Mouse (Mus musculus) MEL (cell line): ENCODE data around the gene Rab37. TPM values are rescaled to one million over a fixed set of nuclear protein-coding genes. Genes with fewer than 3 reads are reported as not detected.

Experiments used
- DNase-seq: peaks from one replicate; pipeline ENCODE4 v3.0.0; 2011; ENCODE audit warnings: low read depth, low spot score
- H3K27ac ChIP-seq: 2 replicates; pipeline ENCODE4 v1.5.1; 2012; ENCODE audit warnings: low read depth, mild to moderate bottlenecking, control low read depth, low read length, moderate library complexity; ENCODE audit not compliant: control insufficient read depth
- H3K27me3 ChIP-seq, 2 experiments: fragments of 150-350 bp in 1 of 2; sonication (generic) in 1 of 2; 2 replicates each; pipeline ENCODE4 v1.6.1; 2012; ENCODE audit warnings: low read length in 2 of 2, mild to moderate bottlenecking in 2 of 2, improper control_type of control experiment in 1 of 2, moderate library complexity in 1 of 2; ENCODE audit not compliant: insufficient read depth in 2 of 2, control insufficient read depth in 1 of 2
- H3K36me3 ChIP-seq, 2 experiments: 2 replicates each; pipeline ENCODE4 v1.6.1; 2012 to 2014; ENCODE audit warnings: low read length in 2 of 2, improper control_type of control experiment in 1 of 2, inconsistent platforms in 1 of 2, mild to moderate bottlenecking in 1 of 2; ENCODE audit not compliant: insufficient read depth in 2 of 2, control insufficient read depth in 1 of 2
- H3K4me1 ChIP-seq, 2 experiments: fragments of 150-350 bp in 1 of 2; sonication (generic) in 1 of 2; 2 replicates each; pipeline ENCODE4 v1.6.1; 2012; ENCODE audit warnings: low read length in 2 of 2, improper control_type of control experiment in 1 of 2, mild to moderate bottlenecking in 1 of 2; ENCODE audit not compliant: insufficient read depth in 2 of 2, control insufficient read depth in 1 of 2
- H3K4me3 ChIP-seq, 2 experiments: fragments of 150-350 bp in 1 of 2; sonication (generic) in 1 of 2; 2 replicates each; pipeline ENCODE4 v1.5.1; 2012; ENCODE audit warnings: low read depth in 2 of 2, low read length in 2 of 2, mild to moderate bottlenecking in 2 of 2, moderate library complexity in 2 of 2, control low read depth in 1 of 2, improper control_type of control experiment in 1 of 2; ENCODE audit not compliant: control insufficient read depth in 1 of 2, insufficient read depth in 1 of 2
- H3K79me2 ChIP-seq: 2 replicates; pipeline ENCODE4 v1.6.1; 2012; ENCODE audit warnings: mild to moderate bottlenecking, low read length, moderate library complexity; ENCODE audit not compliant: control insufficient read depth, poor library complexity, insufficient read depth
- H3K9ac ChIP-seq: 2 replicates; pipeline ENCODE4 v1.6.1; 2012; ENCODE audit warnings: low read depth, mild to moderate bottlenecking, control low read depth, low read length, moderate library complexity; ENCODE audit not compliant: control insufficient read depth, poor library complexity, severe bottlenecking
- H3K9me3 ChIP-seq: fragments of 150-350 bp; sonication (generic); replicated peaks from 2 replicates; pipeline ENCODE4 v1.6.1; 2012; ENCODE audit warnings: mild to moderate bottlenecking, low read length, improper control_type of control experiment, moderate library complexity; ENCODE audit not compliant: insufficient read depth
- BHLHE40 ChIP-seq: IDR thresholded peaks from 2 replicates; pipeline ENCODE4 v1.6.1; 2012; ENCODE audit warnings: low read depth, mild to moderate bottlenecking, inconsistent platforms, low read length, improper control_type of control experiment, borderline replicate concordance
- CHD1 ChIP-seq: IDR thresholded peaks from 2 replicates; pipeline ENCODE4 v1.6.1; 2012; ENCODE audit warnings: low read depth, mild to moderate bottlenecking, inconsistent platforms, low read length, improper control_type of control experiment
- CHD2 ChIP-seq: IDR thresholded peaks from 2 replicates; pipeline ENCODE4 v1.6.1; 2011; ENCODE audit warnings: low read length, improper control_type of control experiment
- CTCF ChIP-seq, 3 experiments: IDR thresholded peaks in 2 of 3; conservative IDR thresholded peaks in 1 of 3; 2 replicates each; pipeline ENCODE4 v1.5.1; 2011 to 2012; ENCODE audit warnings: low read length in 3 of 3, low read depth in 2 of 3, mild to moderate bottlenecking in 2 of 3, improper control_type of control experiment in 1 of 3, inconsistent platforms in 1 of 3, mixed read lengths in 1 of 3, moderate library complexity in 1 of 3; ENCODE audit not compliant: control insufficient read depth in 1 of 3, insufficient read depth in 1 of 3, poor library complexity in 1 of 3, severe bottlenecking in 1 of 3
- E2F4 ChIP-seq: IDR thresholded peaks from 2 replicates; pipeline ENCODE4 v1.6.1; 2011; ENCODE audit warnings: low read depth, low read length, improper control_type of control experiment, borderline replicate concordance
- ELF1 ChIP-seq: IDR thresholded peaks from 2 replicates; pipeline ENCODE4 v1.6.1; 2014; ENCODE audit warnings: low read depth, mild to moderate bottlenecking, inconsistent platforms, low read length, improper control_type of control experiment, moderate library complexity
- EP300 ChIP-seq, 2 experiments: IDR thresholded peaks; 2 replicates each; pipeline ENCODE4 v1.6.1; 2011; ENCODE audit warnings: improper control_type of control experiment in 2 of 2, low read length in 2 of 2, low read depth in 1 of 2, mild to moderate bottlenecking in 1 of 2
- ETS1 ChIP-seq: IDR thresholded peaks from 2 replicates; pipeline ENCODE4 v1.6.1; 2012; ENCODE audit warnings: low read depth, mild to moderate bottlenecking, inconsistent platforms, low read length, improper control_type of control experiment, moderate library complexity
- GABPA ChIP-seq: IDR thresholded peaks from 2 replicates; pipeline ENCODE4 v1.6.1; 2012; ENCODE audit warnings: low read depth, mild to moderate bottlenecking, inconsistent platforms, low read length, improper control_type of control experiment, moderate library complexity
- HCFC1 ChIP-seq: IDR thresholded peaks from 2 replicates; pipeline ENCODE4 v1.6.1; 2012; ENCODE audit warnings: low read depth, mild to moderate bottlenecking, inconsistent platforms, low read length, improper control_type of control experiment, moderate library complexity
- JUND ChIP-seq: IDR thresholded peaks from 2 replicates; pipeline ENCODE4 v1.6.1; 2011; ENCODE audit warnings: low read depth, mild to moderate bottlenecking, improper control_type of control experiment, low read length
- MAFK ChIP-seq: IDR thresholded peaks from 2 replicates; pipeline ENCODE4 v1.6.1; 2011; ENCODE audit warnings: low read depth, mild to moderate bottlenecking, low read length, improper control_type of control experiment, borderline replicate concordance
- MAX ChIP-seq: IDR thresholded peaks from 2 replicates; pipeline ENCODE4 v1.6.1; 2011; ENCODE audit warnings: low read length, improper control_type of control experiment
- MAZ ChIP-seq: IDR thresholded peaks from 2 replicates; pipeline ENCODE4 v1.6.1; 2012; ENCODE audit warnings: low read depth, mild to moderate bottlenecking, inconsistent platforms, low read length, improper control_type of control experiment
- MEF2A ChIP-seq: IDR thresholded peaks from 2 replicates; pipeline ENCODE4 v1.6.1; 2014; ENCODE audit warnings: low read depth, mild to moderate bottlenecking, inconsistent platforms, low read length, improper control_type of control experiment; ENCODE audit not compliant: poor library complexity, insufficient replicate concordance, severe bottlenecking; ENCODE audit errors: extremely low read depth
- MXI1 ChIP-seq: IDR thresholded peaks from 2 replicates; pipeline ENCODE4 v1.6.1; 2011; ENCODE audit warnings: mild to moderate bottlenecking, low read depth, low read length, improper control_type of control experiment
- MYB ChIP-seq: IDR thresholded peaks from 2 replicates; pipeline ENCODE4 v1.6.1; 2011; ENCODE audit warnings: mild to moderate bottlenecking, low read depth, low read length, improper control_type of control experiment
- MYC ChIP-seq: IDR thresholded peaks from 2 replicates; pipeline ENCODE4 v1.6.1; 2011; ENCODE audit warnings: low read depth, mild to moderate bottlenecking, low read length, improper control_type of control experiment, moderate library complexity
- NELFE ChIP-seq: IDR thresholded peaks from 2 replicates; pipeline ENCODE4 v1.6.1; 2011; ENCODE audit warnings: low read depth, low read length, improper control_type of control experiment
- NRF1 ChIP-seq: IDR thresholded peaks from 2 replicates; pipeline ENCODE4 v1.6.1; 2014; ENCODE audit warnings: low read depth, mild to moderate bottlenecking, inconsistent platforms, low read length, improper control_type of control experiment, moderate library complexity; ENCODE audit not compliant: poor library complexity, insufficient read depth, severe bottlenecking
- POLR2A ChIP-seq, 2 experiments: IDR thresholded peaks; 2 replicates each; pipeline ENCODE4 v1.6.1; 2011 to 2012; ENCODE audit warnings: low read length in 2 of 2, mild to moderate bottlenecking in 2 of 2, control low read depth in 1 of 2, improper control_type of control experiment in 1 of 2, low read depth in 1 of 2, moderate library complexity in 1 of 2; ENCODE audit not compliant: control insufficient read depth in 1 of 2, insufficient read depth in 1 of 2, poor library complexity in 1 of 2
- POLR2AphosphoS2 ChIP-seq: IDR thresholded peaks from 2 replicates; pipeline ENCODE4 v1.6.1; 2011; ENCODE audit warnings: low read length, improper control_type of control experiment
- POLR2AphosphoS5 ChIP-seq: IDR thresholded peaks from 2 replicates; pipeline ENCODE4 v1.6.1; 2012; ENCODE audit warnings: low read depth, borderline replicate concordance, mild to moderate bottlenecking, inconsistent platforms, low read length, moderate library complexity, mixed read lengths
- RAD21 ChIP-seq: IDR thresholded peaks from 2 replicates; pipeline ENCODE4 v1.6.1; 2011; ENCODE audit warnings: mild to moderate bottlenecking, low read depth, low read length, improper control_type of control experiment
- RCOR1 ChIP-seq: IDR thresholded peaks from 2 replicates; pipeline ENCODE4 v1.6.1; 2012; ENCODE audit warnings: low read depth, mild to moderate bottlenecking, inconsistent platforms, low read length, improper control_type of control experiment
- SIN3A ChIP-seq: IDR thresholded peaks from 2 replicates; pipeline ENCODE4 v1.6.1; 2012; ENCODE audit warnings: low read length, improper control_type of control experiment, inconsistent platforms
- SMC3 ChIP-seq: IDR thresholded peaks from 2 replicates; pipeline ENCODE4 v1.6.1; 2011; ENCODE audit warnings: low read depth, low read length, improper control_type of control experiment
- TAL1 ChIP-seq: IDR thresholded peaks from 2 replicates; pipeline ENCODE4 v1.6.1; 2012; ENCODE audit warnings: mild to moderate bottlenecking, inconsistent platforms, low read length, moderate library complexity, mixed read lengths
- TBP ChIP-seq: IDR thresholded peaks from 2 replicates; pipeline ENCODE4 v1.8.0; 2011; ENCODE audit warnings: low read depth, low read length, improper control_type of control experiment
- TCF12 ChIP-seq: IDR thresholded peaks from 2 replicates; pipeline ENCODE4 v1.6.1; 2014; ENCODE audit warnings: low read depth, mild to moderate bottlenecking, inconsistent platforms, low read length, improper control_type of control experiment, moderate library complexity
- UBTF ChIP-seq: IDR thresholded peaks from 2 replicates; pipeline ENCODE4 v1.6.1; 2012; ENCODE audit warnings: low read depth, mild to moderate bottlenecking, inconsistent platforms, low read length, improper control_type of control experiment, moderate library complexity, borderline replicate concordance; ENCODE audit not compliant: insufficient read depth
- USF1 ChIP-seq: IDR thresholded peaks from 2 replicates; pipeline ENCODE4 v1.6.1; 2014; ENCODE audit warnings: low read depth, mild to moderate bottlenecking, inconsistent platforms, low read length, improper control_type of control experiment, moderate library complexity
- ZC3H11A ChIP-seq: IDR thresholded peaks from 2 replicates; pipeline ENCODE4 v1.6.1; 2012; ENCODE audit warnings: low read depth, mild to moderate bottlenecking, inconsistent platforms, low read length, improper control_type of control experiment
- ZMIZ1 ChIP-seq: IDR thresholded peaks from 2 replicates; pipeline ENCODE4 v1.6.1; 2012; ENCODE audit warnings: low read depth, mild to moderate bottlenecking, inconsistent platforms, low read length, improper control_type of control experiment, moderate library complexity
- ZNF384 ChIP-seq: IDR thresholded peaks from 2 replicates; pipeline ENCODE4 v1.6.1; 2012; ENCODE audit warnings: low read depth, mild to moderate bottlenecking, inconsistent platforms, low read length, improper control_type of control experiment
- polyA plus RNA-seq, 2 experiments: library from polyadenylated mRNA; stranded (reverse) in 1 of 2; unstranded in 1 of 2; fragments of >175 nt in 1 of 2; fragments of >200 nt in 1 of 2; gene quantifications; 2 replicates each; pipeline versions ENCODE4 v1.2.1 to v1.2.4; 2012; ENCODE audit warnings: low replicate concordance in 2 of 2, low read depth in 1 of 2; ENCODE audit not compliant: insufficient read length in 2 of 2, insufficient read depth in 1 of 2, missing spikeins in 1 of 2
- total RNA-seq: library from RNA; depleted of rRNA; stranded (reverse); fragments of 300-350 nt; gene quantifications from 2 replicates; pipeline ENCODE4 v1.2.3, GENCODE M21; 2012

Rab37 gene
- total and polyA plus RNA-seq, 3 experiments = 14.6 to 20.6 TPM; not detected in 1

DNA sequence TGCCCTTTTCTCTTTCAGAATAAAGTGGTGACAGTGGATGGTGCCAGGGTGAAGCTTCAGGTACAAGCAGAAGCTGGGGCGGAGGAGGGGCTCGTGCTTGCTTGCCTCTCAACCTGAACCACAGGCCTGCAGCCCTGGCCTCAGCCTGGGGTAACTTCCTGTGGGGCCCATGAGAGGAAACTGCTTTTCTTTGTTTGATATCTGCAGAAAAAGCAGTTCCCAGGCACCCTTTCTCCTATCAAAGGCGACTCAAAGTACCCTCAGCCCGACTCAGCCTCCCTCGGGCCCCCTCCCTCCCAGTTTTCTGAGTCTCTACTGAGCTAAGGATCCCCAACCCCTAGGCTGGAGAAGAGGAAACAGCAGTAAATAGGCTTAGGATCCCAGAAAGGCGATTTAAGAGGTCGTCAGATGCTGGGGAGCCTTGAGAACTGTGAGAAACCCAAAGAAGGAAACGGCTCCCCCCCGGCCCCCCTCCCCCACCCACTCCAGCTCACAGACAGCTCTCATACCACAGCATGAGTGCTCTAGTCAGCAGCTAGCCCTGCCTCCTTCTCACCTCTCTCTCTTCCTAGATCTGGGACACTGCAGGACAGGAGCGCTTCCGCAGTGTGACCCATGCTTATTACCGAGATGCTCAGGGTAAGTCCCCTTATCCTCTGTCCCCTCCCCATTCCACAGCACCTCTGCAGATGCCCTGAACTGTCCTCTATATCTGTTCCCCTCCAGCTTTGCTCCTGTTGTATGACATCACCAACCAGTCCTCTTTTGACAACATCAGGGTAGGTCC, 66.9 kb downstream of the Rab37 start:
- peak; percentile 87 for DNase-seq
- peak overlapping the region; percentile 91 for H3K27ac ChIP-seq
- no peaks in the 10 kb centered on the region for H3K27me3 ChIP-seq
- H3K4me1 ChIP-seq = peaks cover 15 to 60% of the 10 kb centered on the region in 2 experiments
- no peaks in the 10 kb centered on the region for H3K9me3 ChIP-seq
- no peaks in the 10 kb centered on the region for H3K79me2 ChIP-seq
- peak overlapping the region; percentile 68 for H3K9ac ChIP-seq
- H3K4me3 ChIP-seq = peak overlapping the region; percentile 3 to 17; a peak in 1 of 4 replicates
- peaks cover 0 to 34% of the 10 kb centered on the region in 2 experiments; a peak in 2 of 4 replicates for H3K36me3 ChIP-seq
- TF ChIP-seq ZC3H11A (no peak), ETS1 (peak; percentile 73), NRF1 (no peak), MYC (no peak), BHLHE40 (0 out of 2 replicates have a peak, but pooled peaks have one; percentile 40), CHD1 (no peak), CTCF (IDR thresholded peaks at IDR 0.05 in 2 of 3, conservative IDR thresholded peaks at IDR 0.05 in 1 of 3; ENCODE audit: control insufficient read depth in 1 of 3, insufficient read depth in 1 of 3, low read depth in 2 of 3, low read length in 3 of 3, poor library complexity in 1 of 3, severe bottlenecking in 1 of 3) (no peak), TAL1 (no peak), MEF2A (no peak), MAFK (no peak), RCOR1 (no peak), TBP (0 out of 2 replicates have a peak, but pooled peaks have one; percentile 41), MAX (peak; percentile 8; the same call in 1 of the 2 replicates), CHD2 (no peak), RAD21 (no peak), USF1 (no peak), POLR2AphosphoS5 (no peak), MYB (no peak), NELFE (peak; percentile 34; the same call in 1 of the 2 replicates), POLR2AphosphoS2 (no peak), EP300 (IDR thresholded peaks at IDR 0.05; ENCODE audit: low read depth in 1 of 2, low read length in 2 of 2) (peak; percentile 44 to 67; a peak in 3 of 4 replicates), E2F4 (no peak), MAZ (peak; percentile 87; the same call in 1 of the 2 replicates), UBTF (no peak), ZNF384 (peak; percentile 82), ZMIZ1 (no peak), MXI1 (peak; percentile 54; the same call in 1 of the 2 replicates), TCF12 (peak; percentile 54; the same call in 1 of the 2 replicates), GABPA (no peak), SMC3 (no peak), JUND (no peak), POLR2A (IDR thresholded peaks at IDR 0.05; ENCODE audit: control insufficient read depth in 1 of 2, insufficient read depth in 1 of 2, low read depth in 1 of 2, low read length in 2 of 2, poor library complexity in 1 of 2) (peak in 1 of 2 experiments; percentile 57; a peak in 2 of 4 replicates), HCFC1 (peak; percentile 51; the same call in 1 of the 2 replicates), SIN3A (no peak), ELF1 (peak; percentile 56; the same call in 1 of the 2 replicates)
